Mouse (Mus musculus) G1E (cell line): ENCODE measurements around the gene Slc51a.
"Not testable (repeated sequence)": the region's sequence is repeated elsewhere in the genome, so short reads cannot be mapped to it uniquely, and the experiment has no call there.

Experiments used
- CTCF ChIP-seq: IDR thresholded peaks from 2 replicates; pipeline ENCODE4 v1.5.1; 2012; ENCODE audit warnings: low read depth, low read length, inconsistent platforms, mixed read lengths
- GATA1 ChIP-seq: IDR thresholded peaks from 2 replicates; pipeline ENCODE4 v1.6.1; 2012; ENCODE audit warnings: borderline replicate concordance, low read length, inconsistent platforms, mixed read lengths
- GATA2 ChIP-seq: IDR thresholded peaks from 2 replicates; pipeline ENCODE4 v1.6.1; 2012; ENCODE audit warnings: low read depth, low read length, inconsistent platforms, borderline replicate concordance
- POLR2AphosphoS5 ChIP-seq: IDR thresholded peaks from 2 replicates; pipeline ENCODE4 v1.6.1; 2012; ENCODE audit warnings: low read depth, low read length, inconsistent platforms; ENCODE audit not compliant: insufficient replicate concordance
- TAL1 ChIP-seq: conservative IDR thresholded peaks from 2 replicates; pipeline ENCODE4 v1.6.1; 2012; ENCODE audit warnings: low read depth, low read length, inconsistent platforms, mixed read lengths

DNA sequence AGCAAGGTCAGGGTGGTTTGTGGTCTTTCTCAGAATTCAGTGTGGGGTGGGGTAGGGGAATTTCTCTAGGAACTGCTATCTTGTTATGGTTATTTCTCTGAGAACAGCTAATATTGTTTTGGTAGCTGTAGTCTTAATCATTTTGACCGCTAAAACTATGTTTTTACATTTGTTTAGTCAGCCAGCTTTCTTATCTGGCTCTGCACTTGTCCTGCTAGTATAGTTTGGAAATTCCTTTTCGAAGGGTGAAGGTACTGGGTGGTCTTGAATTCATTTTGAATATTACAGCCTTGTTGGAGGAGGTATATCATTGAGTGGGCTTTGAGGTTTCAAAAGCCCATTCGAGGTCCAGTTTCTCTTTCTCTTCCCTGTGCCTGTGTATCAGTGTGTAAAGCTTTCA lies 43.1 kb downstream of the Slc51a start:
- not testable (repeated sequence) for TF ChIP-seq CTCF, GATA1, GATA2, POLR2AphosphoS5
- peak; percentile 22; the same call in 1 of the 2 replicates for TF ChIP-seq TAL1
